Mouse (Mus musculus): ENCODE measurements around the gene Ccn1. TPM values are rescaled to one million over a fixed set of nuclear protein-coding genes. Genes with fewer than 3 reads are reported as not detected.

Gene Ccn1
- polyA plus RNA-seq (2014; fragmentation: Illumina TruSeq; extraction: RNeasy Lipid Tissue Mini Kit (QIAGEN cat#74804); ENCODE audit: low read depth, low replicate concordance), result 0.98 TPM

DNA sequence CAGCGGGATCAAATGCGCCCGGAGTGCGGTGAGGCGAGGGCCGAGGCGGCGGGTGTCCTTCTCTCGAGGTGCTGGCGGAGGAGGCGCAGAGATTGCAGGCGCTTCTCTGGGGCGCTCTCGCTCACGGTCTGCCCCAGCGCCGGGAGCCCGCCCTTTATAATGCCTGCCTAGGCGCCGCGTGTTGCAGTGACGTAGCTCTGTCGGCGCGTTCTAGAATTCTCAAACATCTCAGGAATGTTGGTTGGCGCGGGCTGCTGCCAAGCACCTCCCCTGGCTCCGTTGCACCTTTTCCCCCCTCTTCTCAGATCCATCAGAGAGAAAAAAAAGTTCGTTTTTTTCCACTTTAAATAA lies at the start of gene Ccn1:
Gene Ccn1, minus strand, starts transcription at position 130 of the 351 bp plus-strand sequence.

Other genes starting within 250 kb of the Ccn1 start
- 39.8 TPM for gene Znhit6, start 73.8 kb downstream of the Ccn1 start, polyA plus RNA-seq (2014; fragmentation: Illumina TruSeq; extraction: RNeasy Lipid Tissue Mini Kit (QIAGEN cat#74804); ENCODE audit: low read depth, low replicate concordance)
- gene Ddah1, start 108.7 kb upstream of the Ccn1 start, polyA plus RNA-seq (2014; fragmentation: Illumina TruSeq; extraction: RNeasy Lipid Tissue Mini Kit (QIAGEN cat#74804); ENCODE audit: low read depth, low replicate concordance), result 16.5 TPM